Mouse (Mus musculus): ENCODE measurements at regions not wholly inside any gene's neighbourhood (a gene's known extent, or its start where the extent isn't known, plus 50 kb on each side); places are given as distances from the start of the nearest gene placed in this dataset.

- TF ChIP-seq CTCF (conservative IDR thresholded peaks at IDR 0.05; ENCODE audit: insufficient read depth, insufficient read length, low read depth, low read length) (no peak), POLR2A (IDR thresholded peaks at IDR 0.05; ENCODE audit: low read depth, low read length) (no peak)
Measured at GRCm38 (mm10) chr17:51979126-51979525, 146.0 kb upstream of the Satb1 start.
